Mouse (Mus musculus): ENCODE data around the gene Bbof1. TPM values are rescaled to one million over a fixed set of nuclear protein-coding genes. Genes with fewer than 3 reads are reported as not detected.

The Bbof1 gene
- polyA plus RNA-seq, 1 experiment: 0.05 TPM

DNA sequence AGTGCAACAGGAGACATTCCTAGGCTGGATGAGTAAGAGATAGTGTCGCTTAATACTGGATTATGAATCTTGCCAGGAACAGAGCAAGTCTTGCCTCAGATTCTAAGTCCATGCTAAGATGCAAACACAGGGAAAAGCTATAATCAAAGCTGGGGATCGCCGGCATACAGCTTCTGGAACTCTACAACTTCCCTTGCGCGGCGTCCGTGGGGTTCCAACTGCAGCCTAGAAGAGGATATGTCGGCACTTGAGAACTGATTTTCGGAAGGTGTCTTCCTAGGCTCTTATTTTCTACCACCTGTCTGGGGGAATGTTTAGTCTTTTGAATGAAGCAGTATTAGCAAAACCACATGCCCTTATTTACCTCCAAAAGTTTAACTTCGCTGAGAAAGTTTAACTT lies 41.0 kb downstream of the Bbof1 start:
- TF ChIP-seq GATA1 (IDR thresholded peaks at IDR 0.05; ENCODE audit: low read length) (no peak), TAL1 (IDR thresholded peaks at IDR 0.05; ENCODE audit: low read length) (no peak)
- Histone ChIP-seq H3K9me3 (ENCODE audit: control insufficient read depth, low read length) (no peaks in the 10 kb centered on the region), H3K4me3 (replicated peaks) (peak overlapping the region; percentile 79)

DNA sequence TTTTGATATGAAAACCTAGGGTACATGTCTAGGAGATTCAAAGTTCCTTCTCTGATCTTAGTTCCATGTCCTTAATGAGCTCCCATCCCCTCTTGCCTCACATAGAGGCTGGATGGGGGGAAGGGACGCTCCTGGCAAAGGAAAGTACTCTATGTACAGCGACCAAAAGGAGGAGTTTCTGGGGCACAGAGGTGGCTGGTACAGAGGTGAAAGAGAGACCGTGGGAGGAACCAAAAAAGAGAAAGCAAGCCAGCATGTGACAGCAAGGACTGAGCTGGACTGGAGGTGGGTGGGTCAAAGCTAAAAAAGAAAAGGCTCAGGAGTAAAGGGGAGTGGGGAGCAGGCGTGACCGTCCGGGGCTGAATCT lies 41.5 kb downstream of the Bbof1 start:
- Histone ChIP-seq H3K4me1 (ENCODE audit: control insufficient read depth) (peaks cover 40% of the 10 kb centered on the region), H3K9me3 (ENCODE audit: control insufficient read depth, low read length) (no peaks in the 10 kb centered on the region), H3K4me3 (replicated peaks) (peak overlapping the region; percentile 79), H3K27me3 (ENCODE audit: control insufficient read depth) (peaks cover 35% of the 10 kb centered on the region), H3K36me3 (ENCODE audit: control insufficient read depth) (peaks cover 23% of the 10 kb centered on the region)
- TF ChIP-seq GATA1 (IDR thresholded peaks at IDR 0.05; ENCODE audit: low read length) (no peak), TAL1 (IDR thresholded peaks at IDR 0.05; ENCODE audit: low read length) (no peak)

More for the DNA sequence above, 41.0 kb downstream of the Bbof1 start:
- H3K27me3 ChIP-seq (ENCODE audit: control insufficient read depth): peaks cover 37% of the 10 kb centered on the region
- peaks cover 19% of the 10 kb centered on the region for H3K36me3 ChIP-seq (ENCODE audit: control insufficient read depth)
- peaks cover 40% of the 10 kb centered on the region for H3K4me1 ChIP-seq (ENCODE audit: control insufficient read depth)

DNA sequence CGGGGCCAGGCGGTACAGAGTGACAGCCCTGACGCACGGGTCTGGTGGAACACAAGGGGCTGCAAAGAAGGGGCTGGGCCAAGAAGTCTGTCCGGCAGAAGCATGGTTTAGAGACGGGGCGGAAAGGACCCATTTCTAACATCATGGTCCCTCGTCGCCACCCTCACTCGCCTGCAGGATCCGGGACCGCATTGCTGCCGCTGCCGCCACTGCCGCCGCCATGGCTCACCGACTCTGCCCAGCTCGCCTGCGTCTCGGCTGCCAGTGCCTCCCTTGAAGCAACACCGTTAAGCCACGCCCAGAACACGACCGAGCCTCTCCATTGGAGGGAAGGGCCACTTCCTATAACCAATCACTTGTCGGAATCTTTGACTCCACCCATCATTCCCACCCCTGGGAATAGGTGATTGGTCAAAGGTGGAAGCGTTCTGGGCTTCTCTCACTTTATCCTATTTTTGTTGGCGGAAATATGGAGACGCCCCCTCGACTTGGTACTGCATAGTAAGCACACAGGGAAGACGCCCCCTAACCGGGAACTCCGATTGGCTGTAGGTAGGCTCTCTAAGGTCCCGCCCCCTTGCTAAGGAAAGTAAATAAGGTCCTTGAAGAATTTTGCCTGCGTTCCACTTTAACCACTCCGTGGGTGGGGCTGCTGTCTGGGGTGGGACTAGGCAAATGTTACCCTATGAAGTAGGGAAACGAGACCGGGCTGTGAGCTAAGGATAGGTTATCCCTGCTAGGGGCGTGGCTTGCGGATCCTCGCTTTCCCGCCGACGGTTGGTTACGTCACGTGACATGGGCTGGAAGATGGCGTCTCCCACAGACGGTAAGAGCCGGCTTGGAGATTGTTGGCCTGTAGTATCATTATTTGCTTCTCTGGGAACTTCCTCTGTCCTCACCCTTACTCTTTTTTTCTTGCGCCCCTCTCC lies 42.1 kb downstream of the Bbof1 start, which contains the start of the genes Aldh6a1 and Lin52:
TSS of gene Aldh6a1 (minus strand) at position 287 of the 929 bp plus-strand sequence.
TSS of gene Lin52 (plus strand) at position 705 of the 929 bp plus-strand sequence.
- peaks cover 30% of the 10 kb centered on the region for H3K27me3 ChIP-seq (ENCODE audit: control insufficient read depth)
- no peaks in the 10 kb centered on the region for H3K9me3 ChIP-seq (ENCODE audit: control insufficient read depth, low read length)
- H3K36me3 ChIP-seq (ENCODE audit: control insufficient read depth): peaks cover 26% of the 10 kb centered on the region
- peak within 1 kb of the TSS; percentile 79 for H3K4me3 ChIP-seq (replicated peaks)
- H3K4me1 ChIP-seq (ENCODE audit: control insufficient read depth): peaks cover 40% of the 10 kb centered on the region
- TF ChIP-seq TAL1 (IDR thresholded peaks at IDR 0.05; ENCODE audit: low read length) (no peak), GATA1 (IDR thresholded peaks at IDR 0.05; ENCODE audit: low read length) (no peak)

DNA sequence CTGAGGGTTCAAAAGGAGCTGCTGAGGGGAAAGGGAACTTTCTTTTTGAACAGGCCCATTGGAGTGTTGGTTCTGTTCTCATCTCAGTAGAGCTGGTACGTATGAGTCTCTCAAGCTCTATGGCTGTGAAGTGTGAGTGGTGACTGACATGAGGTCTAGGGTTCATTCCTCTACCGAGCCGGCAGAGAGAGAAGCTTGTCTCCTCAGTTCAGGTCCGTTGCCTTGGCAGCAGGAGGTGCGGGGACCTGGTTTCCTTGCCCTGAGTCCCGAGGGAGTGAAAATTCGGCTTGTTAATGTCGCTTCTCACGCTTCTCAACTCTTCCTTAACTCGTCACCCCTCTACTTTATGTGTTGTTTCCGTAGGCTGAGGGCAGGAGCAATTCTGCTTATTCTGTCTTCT lies 42.9 kb downstream of the Bbof1 start:
- no peaks in the 10 kb centered on the region for H3K9me3 ChIP-seq (ENCODE audit: control insufficient read depth, low read length)
- H3K4me1 ChIP-seq (ENCODE audit: control insufficient read depth): peaks cover 40% of the 10 kb centered on the region
- H3K36me3 ChIP-seq (ENCODE audit: control insufficient read depth): peaks cover 34% of the 10 kb centered on the region
- peaks cover 22% of the 10 kb centered on the region for H3K27me3 ChIP-seq (ENCODE audit: control insufficient read depth)
- H3K4me3 ChIP-seq (replicated peaks): peak overlapping the region; percentile 79
- TF ChIP-seq GATA1 (IDR thresholded peaks at IDR 0.05; ENCODE audit: low read length) (no peak), TAL1 (IDR thresholded peaks at IDR 0.05; ENCODE audit: low read length) (no peak)

DNA sequence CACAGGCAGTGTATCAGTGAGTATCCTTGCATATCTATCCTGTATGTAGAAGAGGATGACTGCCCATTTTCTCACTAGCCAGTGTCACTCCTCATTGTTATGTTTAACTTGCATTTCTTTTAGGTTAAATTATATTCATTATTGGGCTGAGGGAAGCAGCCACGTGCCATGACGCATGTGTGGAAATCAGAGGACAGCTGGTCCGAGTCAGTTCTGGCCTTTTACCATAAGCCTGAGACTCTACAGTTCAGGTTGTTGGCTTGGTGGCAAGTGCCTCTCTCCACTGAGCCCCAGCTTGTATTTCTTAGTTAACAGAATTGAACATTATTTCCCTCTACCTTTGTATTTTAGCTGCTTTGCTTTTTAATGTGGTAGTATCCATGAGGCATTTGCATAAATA lies 48.0 kb downstream of the Bbof1 start:
- no peaks in the 10 kb centered on the region for H3K27me3 ChIP-seq (ENCODE audit: control insufficient read depth)
- H3K4me1 ChIP-seq (ENCODE audit: control insufficient read depth): peaks cover 26% of the 10 kb centered on the region
- peaks cover 74% of the 10 kb centered on the region for H3K36me3 ChIP-seq (ENCODE audit: control insufficient read depth)
- TF ChIP-seq TAL1 (IDR thresholded peaks at IDR 0.05; ENCODE audit: low read length): no peak
- TF ChIP-seq GATA1 (IDR thresholded peaks at IDR 0.05; ENCODE audit: low read length): no peak
- peaks cover 7% of the 10 kb centered on the region for H3K9me3 ChIP-seq (ENCODE audit: control insufficient read depth, low read length)
- no peak overlapping the region for H3K4me3 ChIP-seq (replicated peaks)

DNA sequence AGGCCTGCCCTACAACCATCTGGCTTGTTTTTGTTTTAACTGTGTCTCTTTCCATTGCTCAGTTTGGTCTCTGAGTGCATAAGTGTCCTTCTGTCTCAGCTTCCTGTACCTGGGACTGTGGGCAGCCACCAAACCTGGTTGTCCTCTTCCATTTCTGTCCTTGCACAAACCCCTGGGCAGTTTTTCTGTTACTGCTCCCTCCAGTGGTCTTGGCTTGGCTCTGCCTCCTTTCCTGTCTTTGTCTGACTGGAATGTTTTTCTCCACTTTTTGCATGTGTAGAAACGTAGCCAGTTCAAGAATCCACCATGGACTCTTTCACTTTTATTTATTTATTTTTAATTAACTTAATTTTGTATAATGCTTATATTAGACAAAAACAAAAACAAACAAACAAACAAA lies 51.0 kb downstream of the Bbof1 start:
- H3K4me1 ChIP-seq (ENCODE audit: control insufficient read depth): no peaks in the 10 kb centered on the region; the same call in 1 of the 2 replicates
- no peaks in the 10 kb centered on the region for H3K27me3 ChIP-seq (ENCODE audit: control insufficient read depth)
- no peak overlapping the region for H3K4me3 ChIP-seq (replicated peaks)
- peaks cover 7% of the 10 kb centered on the region for H3K9me3 ChIP-seq (ENCODE audit: control insufficient read depth, low read length)
- TF ChIP-seq GATA1 (IDR thresholded peaks at IDR 0.05; ENCODE audit: low read length): no peak
- TF ChIP-seq TAL1 (IDR thresholded peaks at IDR 0.05; ENCODE audit: low read length): no peak
- peaks cover 85% of the 10 kb centered on the region for H3K36me3 ChIP-seq (ENCODE audit: control insufficient read depth)

DNA sequence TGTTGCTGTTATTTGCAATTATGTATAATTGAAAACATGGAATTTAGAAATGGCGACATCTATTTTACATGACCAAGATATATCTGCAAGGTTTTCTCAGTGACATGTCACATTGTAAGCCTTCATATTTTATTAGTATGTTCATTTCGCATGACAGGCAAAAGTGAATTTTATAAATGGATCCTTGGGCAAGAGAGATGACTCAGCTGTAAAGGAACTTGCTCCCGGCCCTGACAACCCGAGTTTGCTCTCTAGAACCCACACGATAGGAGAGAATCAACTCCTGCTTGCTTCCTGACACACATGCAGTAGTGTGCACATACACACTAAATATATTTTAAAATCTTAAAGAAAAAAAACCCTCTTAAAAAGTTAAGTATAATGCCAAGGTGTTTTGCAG lies 52.5 kb downstream of the Bbof1 start:
- TF ChIP-seq TAL1 (IDR thresholded peaks at IDR 0.05; ENCODE audit: low read length): no peak
- no peak for TF ChIP-seq GATA1 (IDR thresholded peaks at IDR 0.05; ENCODE audit: low read length)
- H3K27me3 ChIP-seq (ENCODE audit: control insufficient read depth): no peaks in the 10 kb centered on the region
- H3K9me3 ChIP-seq (ENCODE audit: control insufficient read depth, low read length): peaks cover 7% of the 10 kb centered on the region
- H3K4me1 ChIP-seq (ENCODE audit: control insufficient read depth): no peaks in the 10 kb centered on the region
- H3K4me3 ChIP-seq (replicated peaks): no peak overlapping the region
- peaks cover 87% of the 10 kb centered on the region for H3K36me3 ChIP-seq (ENCODE audit: control insufficient read depth)

DNA sequence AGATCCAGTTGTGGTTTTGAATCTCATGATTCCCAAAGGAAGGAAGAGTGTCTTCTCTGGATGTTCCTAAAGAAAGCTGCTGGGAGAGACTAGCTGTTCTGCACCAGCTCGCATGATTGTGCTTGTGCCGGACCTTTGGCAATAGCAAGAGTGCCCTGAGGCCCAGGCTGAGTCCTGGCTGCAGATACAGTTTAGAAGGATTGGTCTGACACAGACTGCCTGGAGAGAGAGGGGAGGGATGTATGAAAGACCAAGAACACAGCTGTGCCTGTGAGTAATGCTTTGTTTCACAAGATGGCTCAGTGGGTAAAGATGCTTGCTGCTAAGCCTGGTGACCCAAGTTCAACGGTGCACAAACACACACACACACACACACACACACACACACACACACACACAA lies 54.0 kb downstream of the Bbof1 start:
- H3K27me3 ChIP-seq (ENCODE audit: control insufficient read depth): no peaks in the 10 kb centered on the region
- H3K4me1 ChIP-seq (ENCODE audit: control insufficient read depth): no peaks in the 10 kb centered on the region
- no peak for TF ChIP-seq GATA1 (IDR thresholded peaks at IDR 0.05; ENCODE audit: low read length)
- no peak for TF ChIP-seq TAL1 (IDR thresholded peaks at IDR 0.05; ENCODE audit: low read length)
- H3K36me3 ChIP-seq (ENCODE audit: control insufficient read depth): peaks cover 87% of the 10 kb centered on the region
- peaks cover 7% of the 10 kb centered on the region for H3K9me3 ChIP-seq (ENCODE audit: control insufficient read depth, low read length)
- no peak overlapping the region for H3K4me3 ChIP-seq (replicated peaks)

DNA sequence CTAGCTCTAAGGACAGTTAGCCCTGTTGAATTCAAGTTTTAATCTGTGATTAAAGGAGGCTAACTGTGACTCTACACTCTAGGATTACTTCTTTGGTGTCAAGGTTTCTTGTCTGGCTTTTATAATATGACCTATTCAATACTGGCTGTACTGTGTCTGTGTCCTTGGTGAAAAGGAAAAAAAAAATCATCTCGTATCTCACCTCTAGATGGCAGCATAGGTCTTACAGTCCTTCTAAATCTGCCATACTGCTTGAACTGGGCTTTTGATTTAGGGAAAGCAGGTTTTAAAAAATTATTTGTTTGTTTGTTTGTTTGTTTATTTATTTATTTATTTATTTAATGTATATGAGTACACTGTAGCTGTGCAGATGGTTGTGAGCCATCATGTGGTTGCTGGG lies 59.8 kb downstream of the Bbof1 start:
- Histone ChIP-seq H3K36me3 (ENCODE audit: control insufficient read depth) (peaks cover 88% of the 10 kb centered on the region), H3K4me3 (replicated peaks) (no peak overlapping the region), H3K9me3 (ENCODE audit: control insufficient read depth, low read length) (no peaks in the 10 kb centered on the region), H3K4me1 (ENCODE audit: control insufficient read depth) (no peaks in the 10 kb centered on the region), H3K27me3 (ENCODE audit: control insufficient read depth) (no peaks in the 10 kb centered on the region)
- TF ChIP-seq GATA1 (IDR thresholded peaks at IDR 0.05; ENCODE audit: low read length) (no peak), TAL1 (IDR thresholded peaks at IDR 0.05; ENCODE audit: low read length) (no peak)
